Mouse (Mus musculus): ENCODE data around the gene Oas2. TPM values are rescaled to one million over a fixed set of nuclear protein-coding genes. Genes with fewer than 3 reads are reported as not detected.
"Not testable (repeated sequence)": the region's sequence is repeated elsewhere in the genome, so short reads cannot be mapped to it uniquely, and the experiment has no call there.

Oas2 gene
- 0.08 and 0.11 TPM in 2 replicates for polyA plus RNA-seq (2016; fragmentation: Nextera tagmentation; extraction: Ambion mirVana)

DNA sequence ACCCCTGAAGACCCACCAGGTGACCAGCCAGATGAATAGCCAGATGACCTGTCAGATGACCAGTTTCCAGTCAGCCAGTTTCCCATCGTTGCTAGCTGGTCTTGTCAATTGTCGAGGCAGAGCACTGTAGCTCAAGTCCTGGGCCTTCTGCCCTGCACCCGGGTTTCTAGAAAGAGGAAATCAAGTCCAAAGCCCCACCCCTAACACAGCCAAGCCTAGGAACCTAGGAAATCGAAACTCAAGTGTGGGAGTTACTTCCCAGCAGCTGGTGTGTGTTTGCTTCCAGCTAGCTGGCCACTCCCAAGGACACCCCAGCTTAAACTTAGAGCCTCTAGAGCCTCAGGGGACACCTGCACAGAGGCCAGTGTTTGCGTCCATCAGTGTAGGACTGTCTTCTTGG, at the start of gene Oas2:
Gene Oas2 (minus strand): TSS at position 166 of the 400 bp plus-strand sequence.
- ATAC-seq (ENCODE audit: insufficient number of reproducible peaks, low FRiP score), result no peak
- H3K36me3 ChIP-seq, result no peaks in the 10 kb centered on the region
- no peak within 1 kb of the TSS for H3K27ac ChIP-seq (ENCODE audit: poor library complexity, severe bottlenecking)
- 50% methylated on average over 5 of the region's 5 CpGs for WGBS
- H3K4me2 ChIP-seq, result no peak within 1 kb of the TSS
- no peak within 1 kb of the TSS for H3K4me3 ChIP-seq
- no peaks in the 10 kb centered on the region; the same call in 1 of the 2 replicates for H3K9me3 ChIP-seq (replicated peaks)
- H3K27me3 ChIP-seq (replicated peaks), result peaks cover 24% of the 10 kb centered on the region
- H3K4me1 ChIP-seq (replicated peaks), result no peaks in the 10 kb centered on the region
- no peak within 1 kb of the TSS for H3K9ac ChIP-seq

DNA sequence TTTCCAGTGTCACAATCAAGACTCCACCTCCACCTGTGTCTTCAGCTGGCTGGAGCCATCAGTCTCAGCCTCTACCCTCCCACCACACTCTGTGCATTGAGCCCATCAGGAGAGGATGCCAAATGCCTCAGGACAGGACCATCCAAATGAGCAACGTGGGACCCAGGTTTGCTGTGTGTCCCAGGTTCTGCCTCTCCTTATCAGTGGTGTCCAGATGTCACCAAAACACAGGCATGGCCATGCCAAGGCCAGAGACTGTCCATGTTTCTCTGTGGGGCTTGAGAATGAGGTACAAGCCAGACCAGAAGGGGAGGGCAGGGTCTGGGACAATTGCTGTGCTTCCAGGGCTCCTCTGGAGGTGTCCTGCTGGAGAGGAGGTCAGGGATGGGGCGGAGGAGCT, 49.3 kb upstream of the Oas2 start:
- H3K9ac ChIP-seq; H3K9me3 ChIP-seq (replicated peaks); H3K4me1 ChIP-seq (replicated peaks); H3K4me3 ChIP-seq; H3K4me2 ChIP-seq; H3K27ac ChIP-seq (ENCODE audit: poor library complexity, severe bottlenecking); H3K36me3 ChIP-seq; ATAC-seq (ENCODE audit: insufficient number of reproducible peaks, low FRiP score): not testable (repeated sequence)
- 73% methylated on average over 2 of the region's 2 CpGs for WGBS
- peaks cover 47% of the 10 kb centered on the region for H3K27me3 ChIP-seq (replicated peaks)

DNA sequence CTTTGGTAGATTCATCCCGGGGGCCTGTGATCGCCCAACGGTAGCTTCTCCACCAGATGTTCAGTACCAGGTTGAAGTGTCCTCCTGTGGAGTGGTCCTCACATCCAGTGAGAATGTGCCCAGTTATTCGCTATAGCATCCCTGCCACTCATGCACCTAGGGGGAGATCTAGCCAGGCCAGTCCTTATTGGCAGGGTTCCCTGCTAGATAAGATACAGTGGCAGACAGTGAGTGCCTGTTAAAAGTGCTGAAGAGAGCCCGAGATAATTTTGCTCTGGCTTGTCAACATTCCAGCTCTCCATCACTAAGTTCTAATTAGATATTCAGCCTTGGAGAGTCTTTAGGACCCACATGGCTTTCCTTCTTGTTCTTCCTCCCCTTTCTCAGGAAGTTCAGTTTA, 48.5 kb upstream of the Oas2 start:
- H3K36me3 ChIP-seq; H3K4me1 ChIP-seq (replicated peaks); H3K9me3 ChIP-seq (replicated peaks); ATAC-seq (ENCODE audit: insufficient number of reproducible peaks, low FRiP score); H3K4me2 ChIP-seq; H3K27ac ChIP-seq (ENCODE audit: poor library complexity, severe bottlenecking); H3K4me3 ChIP-seq; H3K9ac ChIP-seq: not testable (repeated sequence)
- 43% methylated on average over 5 of the region's 5 CpGs for WGBS
- peaks cover 39% of the 10 kb centered on the region for H3K27me3 ChIP-seq (replicated peaks)

DNA sequence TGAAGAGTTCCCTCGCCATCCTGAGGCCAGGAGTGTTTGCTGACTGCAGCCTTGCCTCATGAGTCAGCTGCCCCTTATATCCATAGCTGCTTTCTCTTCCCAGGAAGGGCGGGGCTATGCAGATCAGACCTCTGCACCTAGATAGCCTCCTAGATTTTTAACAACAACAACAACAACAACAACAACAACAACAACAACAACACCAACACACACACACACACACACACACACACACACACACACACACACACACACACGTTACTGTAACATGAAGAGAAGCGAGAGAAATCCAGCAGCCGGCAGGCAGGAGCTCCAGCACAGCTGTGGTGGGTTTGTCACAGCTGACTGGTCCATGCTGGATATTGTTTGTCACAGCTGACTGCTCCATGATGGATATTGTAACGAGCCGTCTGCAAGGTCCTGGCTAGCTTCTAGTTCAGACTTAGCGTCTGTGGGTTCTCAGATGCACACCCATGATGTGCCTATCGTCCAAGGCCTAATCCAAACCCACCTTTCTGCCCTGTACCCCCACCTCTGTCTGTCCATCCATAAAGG, 45.9 kb upstream of the Oas2 start, which contains the start of gene Oas1e:
Gene Oas1e (minus strand): TSS at position 51 of the 555 bp plus-strand sequence.
- not testable (repeated sequence) for H3K4me3 ChIP-seq; H3K27ac ChIP-seq (ENCODE audit: poor library complexity, severe bottlenecking); H3K4me1 ChIP-seq (replicated peaks); H3K36me3 ChIP-seq; ATAC-seq (ENCODE audit: insufficient number of reproducible peaks, low FRiP score); H3K4me2 ChIP-seq; H3K9me3 ChIP-seq (replicated peaks); H3K9ac ChIP-seq
- H3K27me3 ChIP-seq (replicated peaks), result peaks cover 31% of the 10 kb centered on the region
- 68% methylated on average over 9 of the region's 9 CpGs for WGBS

DNA sequence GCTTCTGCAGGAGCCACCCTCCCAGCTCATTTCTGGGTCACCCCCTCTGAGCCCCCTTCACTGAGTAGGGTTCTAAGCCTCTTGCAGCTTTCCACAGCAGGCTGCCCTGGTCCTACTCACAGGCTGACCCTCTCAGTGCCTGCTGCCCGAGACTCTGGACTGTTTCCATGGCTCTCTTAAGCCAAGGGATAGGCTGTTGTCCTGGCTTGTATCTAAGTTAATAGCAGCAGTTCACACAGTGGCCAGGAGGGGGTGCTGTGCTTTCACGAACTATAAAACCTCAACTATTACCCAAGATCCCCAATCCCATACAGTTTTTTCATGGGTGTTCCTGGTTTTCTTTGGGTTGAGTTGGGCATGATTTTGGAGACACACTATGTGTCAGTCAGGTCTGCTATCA, 43.4 kb upstream of the Oas2 start:
- H3K4me3 ChIP-seq, result no peak overlapping the region
- peaks cover 33% of the 10 kb centered on the region for H3K27me3 ChIP-seq (replicated peaks)
- WGBS, result 31% methylated on average over 2 of the region's 2 CpGs
- H3K9me3 ChIP-seq (replicated peaks), result no peaks in the 10 kb centered on the region; the same call in 1 of the 2 replicates
- H3K36me3 ChIP-seq, result no peaks in the 10 kb centered on the region
- H3K4me2 ChIP-seq, result no peak overlapping the region
- ATAC-seq (ENCODE audit: insufficient number of reproducible peaks, low FRiP score), result no peak
- H3K27ac ChIP-seq (ENCODE audit: poor library complexity, severe bottlenecking), result no peak overlapping the region
- H3K9ac ChIP-seq, result no peak overlapping the region
- H3K4me1 ChIP-seq (replicated peaks), result no peaks in the 10 kb centered on the region

DNA sequence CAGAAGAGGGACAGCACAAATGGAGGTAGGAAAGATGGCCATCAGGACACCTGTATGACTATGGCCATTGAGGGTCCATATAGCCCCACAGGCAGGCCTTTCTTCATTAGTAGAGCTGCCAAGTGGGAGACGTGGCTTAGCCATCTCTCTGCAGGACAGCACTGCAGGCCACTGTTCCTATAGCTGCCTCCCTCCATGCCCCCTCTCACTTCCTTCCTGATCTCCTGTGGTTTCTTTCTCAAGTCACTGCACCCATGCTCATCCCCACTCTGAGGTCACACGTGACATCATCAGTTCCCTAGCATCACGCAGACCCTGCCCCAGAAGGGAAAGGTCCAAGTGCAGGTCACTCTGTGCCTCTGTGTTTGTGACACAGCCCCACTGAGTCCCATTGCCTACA, 37.4 kb upstream of the Oas2 start:
- Histone ChIP-seq H3K4me3 (no peak overlapping the region), H3K4me1 (replicated peaks) (no peaks in the 10 kb centered on the region), H3K9me3 (replicated peaks) (peaks cover 4% of the 10 kb centered on the region; the same call in 1 of the 2 replicates), H3K4me2 (no peak overlapping the region), H3K27me3 (replicated peaks) (peaks cover 25% of the 10 kb centered on the region), H3K36me3 (no peaks in the 10 kb centered on the region), H3K9ac (no peak overlapping the region), H3K27ac (ENCODE audit: poor library complexity, severe bottlenecking) (no peak overlapping the region)
- WGBS, result 58% methylated on average over 3 of the region's 3 CpGs
- no peak for ATAC-seq (ENCODE audit: insufficient number of reproducible peaks, low FRiP score)

DNA sequence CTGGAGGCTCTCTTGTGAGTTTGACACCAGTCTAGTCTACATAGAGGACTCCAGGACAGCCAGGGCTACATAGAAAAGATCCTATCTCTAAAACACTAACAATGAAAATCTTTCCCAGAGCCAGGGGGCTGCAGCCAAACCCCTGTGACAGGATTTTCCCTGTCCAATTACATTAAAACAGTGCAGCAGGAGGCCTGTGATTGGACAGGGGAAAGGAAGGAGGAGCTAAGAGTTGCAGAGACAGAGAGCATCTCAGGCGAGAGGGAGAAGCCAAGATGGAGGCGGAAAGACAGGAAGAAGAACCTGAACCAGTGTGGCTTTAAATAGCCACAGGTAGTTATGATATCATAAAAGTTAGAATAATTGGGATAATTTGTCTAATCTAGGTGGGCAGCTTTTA, 32.8 kb upstream of the Oas2 start:
- ATAC-seq (ENCODE audit: insufficient number of reproducible peaks, low FRiP score), result no peak
- Histone ChIP-seq H3K27me3 (replicated peaks) (peaks cover 7% of the 10 kb centered on the region; the same call in 1 of the 2 replicates), H3K4me1 (replicated peaks) (peaks cover 21% of the 10 kb centered on the region), H3K27ac (ENCODE audit: poor library complexity, severe bottlenecking) (no peak overlapping the region), H3K9me3 (replicated peaks) (0 out of 2 replicates have a peak, but pooled peaks cover 4% of the 10 kb centered on the region), H3K9ac (no peak overlapping the region), H3K4me2 (no peak overlapping the region), H3K36me3 (no peaks in the 10 kb centered on the region), H3K4me3 (no peak overlapping the region)
- WGBS, result 77% methylated on average over 2 of the region's 2 CpGs

DNA sequence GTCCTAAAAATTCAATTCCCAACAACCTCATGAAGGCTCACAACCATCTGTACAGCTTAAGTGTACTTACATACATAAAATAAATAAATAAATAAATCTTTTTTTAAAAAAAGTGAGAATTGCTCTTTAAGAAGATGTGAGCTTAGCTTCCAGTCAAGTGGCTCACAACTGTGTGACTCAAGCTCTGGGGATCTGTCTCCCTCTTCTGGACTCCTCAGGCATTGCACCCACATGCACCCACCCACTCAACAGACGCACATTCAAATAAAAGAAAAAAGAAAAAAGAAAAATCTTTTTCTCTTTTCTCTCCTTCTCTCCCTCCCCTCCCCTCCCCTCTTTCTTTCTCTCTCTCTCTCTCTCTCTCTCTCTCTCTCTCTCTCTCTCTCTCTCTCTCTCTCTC, 32.0 kb upstream of the Oas2 start:
- no peak for ATAC-seq (ENCODE audit: insufficient number of reproducible peaks, low FRiP score)
- H3K36me3 ChIP-seq, result no peaks in the 10 kb centered on the region
- WGBS, result 94% methylated on average over 1 of the region's 1 CpGs
- H3K27me3 ChIP-seq (replicated peaks), result 0 out of 2 replicates have a peak, but pooled peaks cover 3% of the 10 kb centered on the region
- H3K4me2 ChIP-seq, result no peak overlapping the region
- no peak overlapping the region for H3K9ac ChIP-seq
- peaks cover 24% of the 10 kb centered on the region for H3K4me1 ChIP-seq (replicated peaks)
- 0 out of 2 replicates have a peak, but pooled peaks cover 4% of the 10 kb centered on the region for H3K9me3 ChIP-seq (replicated peaks)
- H3K27ac ChIP-seq (ENCODE audit: poor library complexity, severe bottlenecking), result no peak overlapping the region
- H3K4me3 ChIP-seq, result no peak overlapping the region

DNA sequence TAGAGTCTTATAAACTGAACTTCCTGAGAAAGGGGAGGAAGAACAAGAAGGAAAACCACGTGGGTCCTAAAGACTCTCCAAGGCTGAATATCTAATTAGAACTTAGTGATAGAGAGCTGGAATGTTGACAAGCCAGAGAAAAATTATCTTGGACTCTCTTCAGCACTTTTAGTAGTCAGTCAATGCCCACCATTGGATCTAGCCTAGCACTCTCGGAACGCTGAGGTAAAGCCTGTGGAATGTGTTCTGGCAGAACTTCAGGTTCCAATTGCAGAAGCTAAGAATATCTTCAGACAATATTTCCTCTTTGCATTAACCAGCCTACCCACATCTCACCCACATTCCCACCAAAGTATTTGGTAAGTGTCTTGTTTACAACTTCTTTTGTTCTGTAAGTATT, 30.3 kb upstream of the Oas2 start:
- Histone ChIP-seq H3K4me3 (no peak overlapping the region), H3K4me2 (no peak overlapping the region), H3K27ac (ENCODE audit: poor library complexity, severe bottlenecking) (no peak overlapping the region), H3K36me3 (no peaks in the 10 kb centered on the region), H3K9ac (no peak overlapping the region), H3K9me3 (replicated peaks) (0 out of 2 replicates have a peak, but pooled peaks cover 4% of the 10 kb centered on the region), H3K27me3 (replicated peaks) (0 out of 2 replicates have a peak, but pooled peaks cover 3% of the 10 kb centered on the region), H3K4me1 (replicated peaks) (peaks cover 37% of the 10 kb centered on the region)
- WGBS, result 14% methylated on average over 3 of the region's 3 CpGs
- ATAC-seq (ENCODE audit: insufficient number of reproducible peaks, low FRiP score), result no peak

DNA sequence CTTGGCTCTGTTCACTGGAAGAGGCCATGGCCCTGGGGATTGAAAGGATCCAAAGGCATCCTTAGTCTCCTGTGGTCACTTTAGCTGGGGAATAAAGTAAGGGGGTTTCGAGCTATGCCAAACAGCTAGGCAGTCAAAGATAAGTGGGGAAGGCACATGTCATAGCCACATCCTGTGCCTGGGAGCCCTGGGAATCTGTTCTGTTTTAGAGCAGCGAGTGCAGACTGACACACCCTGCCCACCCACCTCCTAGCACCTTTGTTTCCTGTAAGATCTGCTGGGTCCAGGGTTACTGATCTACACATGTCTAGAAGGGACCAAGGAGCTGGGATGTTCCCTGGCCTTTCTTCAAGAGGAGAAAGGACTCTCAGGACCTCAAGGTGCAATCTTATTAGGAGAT, 29.3 kb upstream of the Oas2 start:
- no peak overlapping the region for H3K4me2 ChIP-seq
- 0 out of 2 replicates have a peak, but pooled peaks cover 4% of the 10 kb centered on the region for H3K9me3 ChIP-seq (replicated peaks)
- H3K4me1 ChIP-seq (replicated peaks), result peaks cover 43% of the 10 kb centered on the region
- 0 out of 2 replicates have a peak, but pooled peaks cover 3% of the 10 kb centered on the region for H3K27me3 ChIP-seq (replicated peaks)
- H3K4me3 ChIP-seq, result no peak overlapping the region
- no peaks in the 10 kb centered on the region for H3K36me3 ChIP-seq
- no peak overlapping the region for H3K9ac ChIP-seq
- H3K27ac ChIP-seq (ENCODE audit: poor library complexity, severe bottlenecking), result no peak overlapping the region
- ATAC-seq (ENCODE audit: insufficient number of reproducible peaks, low FRiP score), result no peak
- whole genome bisulfite sequencing, result 39% methylated on average over 2 of the region's 2 CpGs

DNA sequence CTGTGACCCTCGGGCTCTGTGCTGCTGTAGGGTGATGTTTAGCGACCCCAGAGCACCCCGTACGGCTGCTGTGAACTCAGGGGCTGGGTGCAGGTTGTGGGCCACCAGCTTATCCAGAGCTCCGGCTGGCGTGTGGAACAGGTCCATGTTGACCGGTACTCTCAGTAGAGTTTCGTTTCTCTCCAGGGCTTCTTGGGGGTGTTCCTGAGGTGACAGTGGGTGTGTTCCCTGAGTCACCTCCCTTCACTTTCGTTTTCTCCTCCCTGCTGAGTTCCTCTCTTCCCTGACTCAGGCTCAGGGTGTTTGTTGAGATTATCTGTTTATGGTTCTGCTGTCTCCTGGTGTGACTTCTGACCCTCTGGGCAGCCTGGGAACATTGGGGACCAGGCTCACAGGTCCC, 27.8 kb upstream of the Oas2 start, which contains the start of gene Oas3:
Gene Oas3 (minus strand): TSS at position 184 of the 400 bp plus-strand sequence.
- H3K4me3 ChIP-seq, result no peak within 1 kb of the TSS
- peaks cover 43% of the 10 kb centered on the region for H3K4me1 ChIP-seq (replicated peaks)
- WGBS, result 78% methylated on average over 9 of the region's 9 CpGs
- no peaks in the 10 kb centered on the region for H3K27me3 ChIP-seq (replicated peaks)
- no peak within 1 kb of the TSS for H3K27ac ChIP-seq (ENCODE audit: poor library complexity, severe bottlenecking)
- H3K9me3 ChIP-seq (replicated peaks), result no peaks in the 10 kb centered on the region
- H3K9ac ChIP-seq, result no peak within 1 kb of the TSS
- no peak within 1 kb of the TSS for H3K4me2 ChIP-seq
- no peak for ATAC-seq (ENCODE audit: insufficient number of reproducible peaks, low FRiP score)
- no peaks in the 10 kb centered on the region for H3K36me3 ChIP-seq

DNA sequence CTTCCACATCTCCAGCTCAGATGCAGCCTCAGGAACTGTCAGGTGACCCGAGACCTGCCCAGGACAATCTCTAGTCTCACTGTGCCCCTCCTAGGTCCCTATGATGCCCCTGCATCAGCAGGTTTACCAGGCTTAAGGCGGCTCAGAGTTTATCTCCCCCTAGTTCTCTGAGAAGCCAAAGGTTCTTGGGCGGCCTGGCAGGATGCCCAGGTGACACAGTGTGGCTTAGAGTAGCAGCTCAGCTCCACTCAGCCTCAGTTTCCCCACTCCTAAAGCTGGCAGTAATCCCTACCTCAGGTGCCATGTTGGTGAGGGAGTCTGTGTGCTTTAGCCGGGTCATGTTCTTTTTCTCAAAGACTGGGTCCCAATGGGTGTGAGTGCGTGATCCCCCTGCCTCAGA, 27.1 kb upstream of the Oas2 start:
- H3K4me1 ChIP-seq (replicated peaks), result peaks cover 43% of the 10 kb centered on the region
- no peak overlapping the region for H3K27ac ChIP-seq (ENCODE audit: poor library complexity, severe bottlenecking)
- H3K4me3 ChIP-seq, result no peak overlapping the region
- no peaks in the 10 kb centered on the region for H3K36me3 ChIP-seq
- no peaks in the 10 kb centered on the region for H3K9me3 ChIP-seq (replicated peaks)
- ATAC-seq (ENCODE audit: insufficient number of reproducible peaks, low FRiP score), result no peak
- H3K9ac ChIP-seq, result no peak overlapping the region
- H3K27me3 ChIP-seq (replicated peaks), result no peaks in the 10 kb centered on the region
- H3K4me2 ChIP-seq, result no peak overlapping the region
- WGBS, result 75% methylated on average over 5 of the region's 5 CpGs
